Mouse (Mus musculus): ENCODE measurements around the gene Hes3. TPM values are rescaled to one million over a fixed set of nuclear protein-coding genes. Genes with fewer than 3 reads are reported as not detected.
A peak's percentile ranks its signal among the peaks of the same experiment; 100 is the strongest.

The Hes3 gene
- polyA plus RNA-seq (2014; fragmentation: Nextera tagmentation; extraction: Ambion mirVana): 0.39 and 1.2 TPM in 2 replicates

DNA sequence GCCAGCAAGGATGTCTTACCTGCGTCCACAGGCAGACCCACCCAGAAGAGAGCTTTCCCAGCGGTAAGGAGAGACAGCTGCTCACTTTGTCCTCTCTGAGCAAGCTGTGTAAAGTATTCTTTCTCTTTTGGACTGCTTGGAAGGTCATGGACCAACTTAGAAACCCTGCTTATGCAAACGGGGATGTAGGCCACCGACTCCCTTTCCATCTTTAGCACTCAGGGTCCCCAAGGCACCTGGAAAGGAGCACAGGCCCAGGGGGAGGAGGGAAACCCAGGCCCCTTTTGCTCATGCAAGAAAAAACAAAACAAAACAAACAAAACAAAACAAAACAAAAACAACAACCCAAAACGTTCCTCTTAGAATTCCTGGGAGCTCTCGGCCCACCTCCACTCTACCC, at the start of gene Hes3:
Gene Hes3 (minus strand): TSS at position 101 of the 400 bp plus-strand sequence.
- Histone ChIP-seq H3K9me3 (ENCODE audit: control insufficient read depth, low read length) (no peaks in the 10 kb centered on the region), H3K27ac (replicated peaks; ENCODE audit: low read depth, low read length) (no peak within 1 kb of the TSS), H3K4me3 (replicated peaks; ENCODE audit: low read depth, low read length) (peak within 1 kb of the TSS; percentile 24), H3K4me1 (ENCODE audit: control insufficient read depth, insufficient read depth, low read length) (peaks cover 43% of the 10 kb centered on the region), H3K9ac (replicated peaks; ENCODE audit: low read length) (peak within 1 kb of the TSS; percentile 30), H3K4me2 (ENCODE audit: low read length) (peak within 1 kb of the TSS; percentile 55), H3K27me3 (ENCODE audit: control insufficient read depth, insufficient read depth, low read length) (peaks cover 85% of the 10 kb centered on the region), H3K36me3 (ENCODE audit: control insufficient read depth, insufficient read depth, low read length) (no peaks in the 10 kb centered on the region)
- 11% methylated on average over 6 of the region's 6 CpGs for WGBS
- ATAC-seq (ENCODE audit: low FRiP score, low TSS enrichment) (no peak), DNase-seq (no peak)

DNA sequence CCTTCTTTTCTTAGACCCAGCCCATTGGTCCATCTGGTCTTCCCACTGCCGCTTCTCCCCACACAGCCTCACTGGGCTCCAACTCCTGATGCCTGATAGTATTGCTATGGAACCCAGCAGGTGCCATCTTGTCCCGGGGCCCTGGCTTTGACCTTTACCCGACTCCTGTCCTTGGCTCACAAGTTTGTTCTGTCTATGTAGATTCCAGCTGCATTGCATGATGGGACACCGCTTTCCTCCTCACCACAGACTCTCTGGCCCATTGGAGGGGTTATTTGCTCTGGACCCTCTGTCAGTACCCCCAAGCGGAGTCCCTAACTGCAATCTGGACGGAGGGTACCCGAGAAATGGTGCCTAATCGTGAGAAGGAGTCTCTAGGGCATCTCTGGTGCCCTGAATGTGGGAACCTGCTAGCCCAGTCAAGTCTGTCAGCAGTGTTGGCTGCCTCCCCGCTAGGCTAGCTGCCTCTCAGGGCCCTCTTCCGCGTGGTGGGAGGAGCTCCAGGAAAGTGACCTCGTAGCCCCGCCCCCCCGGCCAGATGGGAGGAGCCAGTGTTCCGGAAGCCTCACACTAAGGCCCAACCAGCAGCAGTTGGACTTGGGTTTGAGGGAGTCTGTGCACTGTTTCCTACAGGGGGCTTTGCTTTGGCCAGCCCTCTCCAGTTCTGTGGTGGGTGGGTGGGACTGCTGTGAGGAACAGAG, 49.3 kb upstream of the Hes3 start:
- DNase-seq: no peak

DNA sequence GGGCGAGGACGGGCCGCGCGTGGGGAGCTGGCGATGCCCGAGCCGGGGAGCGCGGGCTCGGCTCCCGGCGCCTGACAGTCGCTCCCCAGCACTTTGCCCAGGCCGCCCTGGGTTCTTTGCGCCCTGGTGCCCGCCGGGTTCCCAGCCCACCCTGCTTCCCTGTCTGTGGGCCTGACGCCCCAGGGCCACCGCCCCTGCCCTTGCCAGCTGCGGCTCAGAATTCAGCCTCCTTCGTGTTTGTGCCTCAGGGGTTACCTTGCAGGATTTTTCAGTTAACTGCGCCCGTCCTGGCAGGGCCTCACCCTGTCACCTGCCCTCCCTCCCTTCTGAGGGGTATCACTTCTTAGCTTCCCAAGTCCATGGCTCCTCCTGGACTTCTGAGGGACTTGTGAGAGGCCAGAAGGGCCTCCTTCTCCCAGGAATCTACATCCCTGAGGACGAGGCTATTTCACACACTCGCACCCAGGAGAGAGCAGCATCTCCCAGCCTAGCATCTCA, 47.9 kb upstream of the Hes3 start:
- H3K9me3 ChIP-seq (ENCODE audit: control insufficient read depth, low read length): no peaks in the 10 kb centered on the region
- H3K27me3 ChIP-seq (ENCODE audit: control insufficient read depth, insufficient read depth, low read length): peaks cover 15% of the 10 kb centered on the region
- DNase-seq (no peak), ATAC-seq (ENCODE audit: low FRiP score, low TSS enrichment) (peak; percentile 25; the same call in 1 of the 2 replicates)
- WGBS: under 1% methylated on average over 18 of the region's 26 CpGs
- peaks cover 22% of the 10 kb centered on the region for H3K4me1 ChIP-seq (ENCODE audit: control insufficient read depth, insufficient read depth, low read length)
- H3K4me3 ChIP-seq (replicated peaks; ENCODE audit: low read depth, low read length): peak overlapping the region; percentile 64
- H3K27ac ChIP-seq (replicated peaks; ENCODE audit: low read depth, low read length): peak overlapping the region; percentile 77
- peak overlapping the region; percentile 90 for H3K9ac ChIP-seq (replicated peaks; ENCODE audit: low read length)
- peaks cover 6% of the 10 kb centered on the region; the same call in 1 of the 2 replicates for H3K36me3 ChIP-seq (ENCODE audit: control insufficient read depth, insufficient read depth, low read length)
- H3K4me2 ChIP-seq (ENCODE audit: low read length): peak overlapping the region; percentile 93

More for the DNA sequence above, 49.3 kb upstream of the Hes3 start:
- no peaks in the 10 kb centered on the region for H3K9me3 ChIP-seq (ENCODE audit: control insufficient read depth, low read length)
- no peak overlapping the region for H3K27ac ChIP-seq (replicated peaks; ENCODE audit: low read depth, low read length)
- 42% methylated on average over 15 of the region's 15 CpGs for WGBS
- peaks cover 15% of the 10 kb centered on the region for H3K27me3 ChIP-seq (ENCODE audit: control insufficient read depth, insufficient read depth, low read length)
- H3K9ac ChIP-seq (replicated peaks; ENCODE audit: low read length): no peak overlapping the region
- H3K4me2 ChIP-seq (ENCODE audit: low read length): peak overlapping the region; percentile 93
- no peaks in the 10 kb centered on the region for H3K36me3 ChIP-seq (ENCODE audit: control insufficient read depth, insufficient read depth, low read length)
- ATAC-seq (ENCODE audit: low FRiP score, low TSS enrichment): no peak
- H3K4me3 ChIP-seq (replicated peaks; ENCODE audit: low read depth, low read length): peak overlapping the region; percentile 64
- peaks cover 22% of the 10 kb centered on the region for H3K4me1 ChIP-seq (ENCODE audit: control insufficient read depth, insufficient read depth, low read length)

GRCm38 (mm10) chr4:152338419-152339292, 47.2 kb upstream of the Hes3 start, which contains the start of gene Chd5:
TSS of gene Chd5 (plus strand) at chr4:152338651.
- Histone ChIP-seq H3K27me3 (ENCODE audit: control insufficient read depth, insufficient read depth, low read length) (peaks cover 15% of the 10 kb centered on the region), H3K4me3 (replicated peaks; ENCODE audit: low read depth, low read length) (peak within 1 kb of the TSS; percentile 64), H3K4me2 (ENCODE audit: low read length) (peak within 1 kb of the TSS; percentile 93), H3K4me1 (ENCODE audit: control insufficient read depth, insufficient read depth, low read length) (peaks cover 22% of the 10 kb centered on the region), H3K9ac (replicated peaks; ENCODE audit: low read length) (peak within 1 kb of the TSS; percentile 90), H3K27ac (replicated peaks; ENCODE audit: low read depth, low read length) (peak within 1 kb of the TSS; percentile 77), H3K36me3 (ENCODE audit: control insufficient read depth, insufficient read depth, low read length) (peaks cover 12% of the 10 kb centered on the region), H3K9me3 (ENCODE audit: control insufficient read depth, low read length) (no peaks in the 10 kb centered on the region)
- under 1% methylated on average over 98 of the region's 120 CpGs for WGBS
- ATAC-seq (ENCODE audit: low FRiP score, low TSS enrichment) (peak; percentile 59), DNase-seq (peak; percentile 80)

- 23% methylated on average over 6 of the region's 6 CpGs for WGBS
- no peaks in the 10 kb centered on the region for H3K9me3 ChIP-seq (ENCODE audit: control insufficient read depth, low read length)
- no peak for ATAC-seq (ENCODE audit: low FRiP score, low TSS enrichment)
- H3K27ac ChIP-seq (replicated peaks; ENCODE audit: low read depth, low read length): no peak overlapping the region
- H3K36me3 ChIP-seq (ENCODE audit: control insufficient read depth, insufficient read depth, low read length): peaks cover 20% of the 10 kb centered on the region
- H3K4me1 ChIP-seq (ENCODE audit: control insufficient read depth, insufficient read depth, low read length): peaks cover 22% of the 10 kb centered on the region
- DNase-seq: no peak
- H3K9ac ChIP-seq (replicated peaks; ENCODE audit: low read length): no peak overlapping the region
- no peak overlapping the region for H3K4me2 ChIP-seq (ENCODE audit: low read length)
- H3K4me3 ChIP-seq (replicated peaks; ENCODE audit: low read depth, low read length): no peak overlapping the region
- peaks cover 15% of the 10 kb centered on the region for H3K27me3 ChIP-seq (ENCODE audit: control insufficient read depth, insufficient read depth, low read length)
Observed at GRCm38 (mm10) chr4:152337772-152338171, 46.3 kb upstream of the Hes3 start.

GRCm38 (mm10) chr4:152333587-152333986, 42.1 kb upstream of the Hes3 start:
- Histone ChIP-seq H3K27ac (replicated peaks; ENCODE audit: low read depth, low read length) (no peak overlapping the region), H3K4me1 (ENCODE audit: control insufficient read depth, insufficient read depth, low read length) (no peaks in the 10 kb centered on the region), H3K9ac (replicated peaks; ENCODE audit: low read length) (no peak overlapping the region), H3K9me3 (ENCODE audit: control insufficient read depth, low read length) (no peaks in the 10 kb centered on the region), H3K4me2 (ENCODE audit: low read length) (no peak overlapping the region), H3K27me3 (ENCODE audit: control insufficient read depth, insufficient read depth, low read length) (no peaks in the 10 kb centered on the region), H3K36me3 (ENCODE audit: control insufficient read depth, insufficient read depth, low read length) (peaks cover 61% of the 10 kb centered on the region), H3K4me3 (replicated peaks; ENCODE audit: low read depth, low read length) (no peak overlapping the region)
- no peak for ATAC-seq (ENCODE audit: low FRiP score, low TSS enrichment)
- WGBS: 91% methylated on average over 12 of the region's 12 CpGs
- no peak for DNase-seq

DNA sequence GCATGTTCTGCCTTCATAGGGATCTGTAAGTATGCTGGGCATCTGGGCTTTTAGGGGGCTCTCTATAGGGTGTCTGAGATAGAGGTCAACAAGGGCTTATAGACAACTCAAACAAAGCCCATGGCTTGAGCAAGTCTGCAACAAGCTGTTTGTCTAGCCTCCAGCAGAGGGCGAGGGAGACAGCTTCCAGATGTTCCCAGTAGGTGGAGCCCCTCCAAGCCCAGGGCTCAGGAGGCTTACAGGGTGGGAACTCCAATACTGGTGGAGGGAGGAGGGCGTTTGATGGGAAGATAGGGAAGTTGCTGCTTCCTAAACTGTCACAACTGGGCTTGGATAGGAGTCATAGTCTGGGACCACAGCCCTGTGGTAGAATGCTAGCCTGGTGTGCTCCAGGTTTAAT, 41.5 kb upstream of the Hes3 start:
- Histone ChIP-seq H3K9ac (replicated peaks; ENCODE audit: low read length) (no peak overlapping the region), H3K36me3 (ENCODE audit: control insufficient read depth, insufficient read depth, low read length) (peaks cover 61% of the 10 kb centered on the region), H3K9me3 (ENCODE audit: control insufficient read depth, low read length) (no peaks in the 10 kb centered on the region), H3K27ac (replicated peaks; ENCODE audit: low read depth, low read length) (no peak overlapping the region), H3K4me3 (replicated peaks; ENCODE audit: low read depth, low read length) (no peak overlapping the region), H3K27me3 (ENCODE audit: control insufficient read depth, insufficient read depth, low read length) (no peaks in the 10 kb centered on the region), H3K4me1 (ENCODE audit: control insufficient read depth, insufficient read depth, low read length) (no peaks in the 10 kb centered on the region), H3K4me2 (ENCODE audit: low read length) (no peak overlapping the region)
- 43% methylated on average over 2 of the region's 2 CpGs for WGBS
- ATAC-seq (ENCODE audit: low FRiP score, low TSS enrichment): peak; percentile 57; the same call in 1 of the 2 replicates
- peak; percentile 91 for DNase-seq

DNA sequence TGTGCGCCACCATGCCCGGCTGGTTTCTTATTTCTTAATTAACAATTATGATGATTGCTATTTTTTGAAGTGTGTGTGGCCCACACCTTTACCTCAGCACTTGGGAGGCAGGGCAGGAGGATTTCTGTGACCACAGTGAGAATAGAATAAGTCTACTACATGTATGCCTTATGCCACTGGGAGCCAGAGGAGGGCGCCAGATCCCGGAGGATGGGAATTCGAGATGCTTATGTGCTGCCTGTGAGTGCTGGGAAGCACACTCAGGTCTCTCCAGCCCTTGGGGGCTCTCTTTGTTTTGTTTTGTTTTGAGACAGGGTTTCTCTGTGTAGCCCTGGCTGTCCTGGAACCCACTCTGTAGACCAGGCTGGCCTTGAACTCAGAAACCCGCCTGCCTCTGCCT, 37.2 kb upstream of the Hes3 start:
- no peaks in the 10 kb centered on the region for H3K9me3 ChIP-seq (ENCODE audit: control insufficient read depth, low read length)
- DNase-seq: peak; percentile 57
- H3K4me3 ChIP-seq (replicated peaks; ENCODE audit: low read depth, low read length): no peak overlapping the region
- ATAC-seq (ENCODE audit: low FRiP score, low TSS enrichment): no peak
- H3K27me3 ChIP-seq (ENCODE audit: control insufficient read depth, insufficient read depth, low read length): no peaks in the 10 kb centered on the region
- H3K4me1 ChIP-seq (ENCODE audit: control insufficient read depth, insufficient read depth, low read length): peaks cover 8% of the 10 kb centered on the region
- H3K36me3 ChIP-seq (ENCODE audit: control insufficient read depth, insufficient read depth, low read length): peaks cover 49% of the 10 kb centered on the region
- no peak overlapping the region for H3K27ac ChIP-seq (replicated peaks; ENCODE audit: low read depth, low read length)
- H3K4me2 ChIP-seq (ENCODE audit: low read length): no peak overlapping the region
- 81% methylated on average over 6 of the region's 6 CpGs for WGBS
- no peak overlapping the region for H3K9ac ChIP-seq (replicated peaks; ENCODE audit: low read length)

All from midbrain, embryonic 14.5 days (tissue).